Comparison of ENCODE assay signal across 7 mouse cellular contexts in the genomic region with DNA sequence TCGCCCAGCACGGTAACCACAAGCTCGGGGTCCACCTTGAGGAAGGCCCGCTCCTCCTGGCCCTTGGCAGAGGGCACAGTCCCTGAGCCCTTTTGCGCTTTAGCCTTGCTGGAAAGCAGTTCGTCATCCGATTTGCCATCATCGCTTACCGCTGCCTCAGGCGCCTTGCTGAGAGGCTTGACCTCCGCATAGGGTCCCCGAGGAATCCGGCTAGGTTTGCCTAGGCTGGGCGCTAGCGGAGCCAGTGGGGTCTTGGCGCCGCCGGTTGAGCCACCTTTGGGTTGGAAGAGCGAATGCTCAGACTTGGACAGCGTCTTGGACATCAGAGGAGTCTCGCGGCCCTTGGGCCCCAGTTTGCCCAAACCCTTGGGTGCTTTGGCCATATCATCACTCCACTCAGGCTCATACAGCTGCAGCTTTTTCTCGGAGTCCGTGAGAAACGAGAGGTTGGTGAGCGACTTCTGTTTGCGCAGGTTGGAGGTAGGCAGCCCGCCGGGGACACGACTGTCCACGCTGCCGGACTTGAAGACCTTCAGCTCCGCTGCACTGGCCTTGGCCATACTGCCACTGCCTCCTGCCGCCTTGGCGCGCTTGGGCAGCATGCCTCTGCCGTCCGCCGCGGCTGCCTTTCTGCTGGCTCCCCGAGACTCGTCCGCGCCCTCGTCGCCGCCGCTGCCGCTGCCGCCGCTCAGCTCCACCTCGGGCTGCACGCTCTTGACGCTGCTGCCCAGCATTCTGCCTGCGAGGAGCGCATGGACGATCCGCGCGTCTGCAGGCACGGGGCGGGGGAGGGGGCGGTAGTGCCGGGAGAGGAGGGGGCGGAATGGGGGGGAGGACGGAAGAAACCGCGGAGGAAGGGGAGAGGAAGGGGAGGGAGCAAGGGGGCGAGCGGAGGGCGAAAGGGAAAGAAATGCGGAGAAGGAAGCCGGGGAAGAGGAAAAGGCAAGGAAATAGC. TPM values are rescaled to one million over a fixed set of nuclear protein-coding genes. Genes with fewer than 3 reads are reported as not detected.
DNase-seq lines count a peak whose midpoint lies in the region; ATAC-seq and TF ChIP-seq lines count a peak whose summit lies in the region.

No protein-coding gene starts in this region.

- in situ Hi-C loops in ES-E14 (cut with MboI; ENCODE audit: low sequenced_read_pairs in 2 of 2, unreplicated experiment in 2 of 2), result no loop called here

- no peak overlapping the region for H3K27ac ChIP-seq in ES-E14 (ENCODE audit: insufficient read depth, low read depth, low read length, poor library complexity, severe bottlenecking)
- peak overlapping the region; percentile 92 for H3K27ac ChIP-seq in forebrain, postnatal 0 days (ENCODE audit: low read depth, low read length)
- H3K27ac ChIP-seq in hindbrain, embryonic 15.5 days (replicated peaks), result peak overlapping the region; percentile 86

- H3K4me3 ChIP-seq in ES-E14 (ENCODE audit: insufficient read depth in 1 of 2, low read depth in 1 of 2, low read length in 2 of 2, poor library complexity in 1 of 2, severe bottlenecking in 1 of 2), result peak overlapping the region; percentile 60 to 70
- H3K4me3 ChIP-seq in forebrain, postnatal 0 days (ENCODE audit: low read depth, low read length), result peak overlapping the region; percentile 78
- peak overlapping the region; percentile 54 for H3K4me3 ChIP-seq in hindbrain, embryonic 15.5 days

- H3K9me3 ChIP-seq in ES-E14 (ENCODE audit: control insufficient read depth, insufficient read depth, low read depth, low read length), result no peaks in the 10 kb centered on the region
- H3K9me3 ChIP-seq in forebrain, postnatal 0 days (ENCODE audit: low read length), result no peaks in the 10 kb centered on the region
- H3K9me3 ChIP-seq in hindbrain, embryonic 15.5 days, result no peaks in the 10 kb centered on the region

- 0 out of 2 replicates have a peak, but pooled peaks have one; percentile 3 for TF ChIP-seq CTCF in forebrain, postnatal 0 days (IDR thresholded peaks at IDR 0.05; ENCODE audit: low read depth)

- peaks cover 2 to 39% of the 10 kb centered on the region in 2 experiments; a peak in 3 of 4 replicates for H3K4me1 ChIP-seq in ES-E14 (ENCODE audit: control insufficient read depth in 2 of 2, insufficient read depth in 2 of 2, low read length in 2 of 2, poor library complexity in 1 of 2)
- peaks cover 22% of the 10 kb centered on the region for H3K4me1 ChIP-seq in forebrain, postnatal 0 days (ENCODE audit: insufficient read depth)
- H3K4me1 ChIP-seq in hindbrain, embryonic 15.5 days (replicated peaks), result peaks cover 58% of the 10 kb centered on the region

- 2% methylated on average over 68 of the region's 73 CpGs for WGBS in forebrain, postnatal 0 days
- under 1% methylated on average over 71 of the region's 73 CpGs for WGBS in hindbrain, embryonic 15.5 days

- intact Hi-C loops in left cerebral cortex, postnatal 25 days (cut with DNase I), result loop anchor here (2.0 to 5.0 kb wide), 3 partner anchors 40 to 86 kb away; no protein-coding TSS in a partner anchor

- DNase-seq in ES-E14 (ENCODE audit: low read depth, low spot score), result no peak
- DNase-seq in adrenal gland, postnatal 14 days, result peak; percentile 76
- DNase-seq in forebrain, postnatal 0 days, result peak; percentile 85
- peak; percentile 69 to 76 for DNase-seq in left cerebral cortex, postnatal 25 days (ENCODE audit: low spot score in 2 of 2)
- peak; percentile 78 for DNase-seq in right cerebral cortex, postnatal 4 days

- H3K27me3 ChIP-seq in forebrain, postnatal 0 days (ENCODE audit: insufficient read depth, low read length), result no peaks in the 10 kb centered on the region
- H3K27me3 ChIP-seq in hindbrain, embryonic 15.5 days, result no peaks in the 10 kb centered on the region

- peak overlapping the region; percentile 62 for H3K4me2 ChIP-seq in forebrain, postnatal 0 days (ENCODE audit: low read depth)
- H3K4me2 ChIP-seq in hindbrain, embryonic 15.5 days, result peak overlapping the region; percentile 85

- H3K36me3 ChIP-seq in ES-E14 (ENCODE audit: control insufficient read depth, insufficient read depth, low read length, poor library complexity, severe bottlenecking), result no peaks in the 10 kb centered on the region
- no peaks in the 10 kb centered on the region for H3K36me3 ChIP-seq in forebrain, postnatal 0 days (ENCODE audit: insufficient read depth)
- no peaks in the 10 kb centered on the region for H3K36me3 ChIP-seq in hindbrain, embryonic 15.5 days

- peak; percentile 73 for ATAC-seq in forebrain, postnatal 0 days
- peak; percentile 37 for ATAC-seq in hindbrain, embryonic 15.5 days (ENCODE audit: low FRiP score, low read depth)
- peak; percentile 24; the same call in 1 of the 2 replicates for ATAC-seq in megakaryocyte, adult 5-6 weeks (ENCODE audit: poor library complexity, severe bottlenecking)

- peak overlapping the region; percentile 2; the same call in 1 of the 2 replicates for H3K9ac ChIP-seq in ES-E14 (ENCODE audit: insufficient read depth, low read depth, low read length, poor library complexity, severe bottlenecking)
- H3K9ac ChIP-seq in forebrain, postnatal 0 days, result peak overlapping the region; percentile 92
- H3K9ac ChIP-seq in hindbrain, embryonic 15.5 days, result peak overlapping the region; percentile 94

TF ChIP-seq in ES-E14, 5 proteins besides CTCF, POLR2A, EP300 and RAD21:
- TF ChIP-seq CHD2 (IDR thresholded peaks at IDR 0.05; ENCODE audit: low read depth, low read length) (no peak), MAFK (IDR thresholded peaks at IDR 0.05; ENCODE audit: insufficient read depth, low read depth, low read length) (no peak), ZC3H11A (IDR thresholded peaks at IDR 0.05; ENCODE audit: borderline replicate concordance, low read depth, low read length) (no peak), HCFC1 (IDR thresholded peaks at IDR 0.05; ENCODE audit: borderline replicate concordance, insufficient read depth, low read length) (no peak), ZNF384 (IDR thresholded peaks at IDR 0.05; ENCODE audit: low read depth, low read length) (no peak)

RNA-seq across cellular contexts. Expression of a gene that starts 22.2 kb away (rescaled TPM):
- 10.4 and 11.4 TPM in 2 replicates for total RNA-seq in ES-E14 (2012; rRNA removed)
- 20.6 and 24.8 TPM in 2 replicates for total RNA-seq in adrenal gland, postnatal 14 days (2021)
- total RNA-seq in forebrain, postnatal 0 days (2014; rRNA removed), result 67.9 and 85.8 TPM in 2 replicates
- polyA plus RNA-seq in forebrain, postnatal 0 days (2015; fragmentation: Nextera tagmentation; extraction: Ambion mirVana), result 19.7 and 35.5 TPM in 2 replicates
- polyA plus RNA-seq in hindbrain, embryonic 15.5 days (2015; fragmentation: Nextera tagmentation; extraction: Ambion mirVana), result 47.8 and 51.3 TPM in 2 replicates
- total RNA-seq in left cerebral cortex, postnatal 25 days (2021), result 10 to 100 TPM; 70.1 to 71.4 TPM
- total RNA-seq in megakaryocyte, adult 5-6 weeks (2015), result 36.2 and 44.1 TPM in 2 replicates
- 6.2 and 10.8 TPM in 2 replicates for total RNA-seq in megakaryocyte, adult 5-6 weeks (2017)

Comparison
In these comparisons a context has a peak if more than half of its experiments do, and no peak if none do; other contexts are left out.
1. H3K9ac ChIP-seq: peak in every context shown above with its lines; median percentile 94 in hindbrain, embryonic 15.5 days; 92 in forebrain, postnatal 0 days; 2 in ES-E14.